Mouse (Mus musculus) forebrain, embryonic 16.5 days (tissue): Measurements from ENCODE around the gene Klhdc1. TPM values are rescaled to one million over a fixed set of nuclear protein-coding genes. Genes with fewer than 3 reads are reported as not detected.

Experiments
- ATAC-seq: fragments of 200-750 bp; cut with Nextera tagmentation; 2 replicates; pipeline ENCODE4 v1.8.0; 2017; ENCODE audit warnings: mild to moderate bottlenecking, moderate library complexity
- H3K27ac ChIP-seq: fragments of 300-500 bp; sonication (generic); 2 replicates; pipeline ENCODE4 v1.5.1; 2014; ENCODE audit warnings: low read length, control low read depth
- H3K27me3 ChIP-seq: fragments of 300-500 bp; sonication (generic); replicated peaks from 2 replicates; pipeline ENCODE4 v1.6.1; 2014; ENCODE audit warnings: low read length; ENCODE audit not compliant: control insufficient read depth, insufficient read depth
- H3K36me3 ChIP-seq: fragments of 300-500 bp; sonication (generic); 2 replicates; pipeline ENCODE4 v1.6.1; 2014; ENCODE audit not compliant: control insufficient read depth, insufficient read depth
- H3K4me1 ChIP-seq: fragments of 300-500 bp; sonication (generic); replicated peaks from 2 replicates; pipeline ENCODE4 v1.6.1; 2014; ENCODE audit warnings: low read length; ENCODE audit not compliant: control insufficient read depth, insufficient read depth
- H3K4me2 ChIP-seq: fragments of 300-500 bp; sonication (generic); 2 replicates; pipeline ENCODE4 v1.6.1; 2014; ENCODE audit warnings: mild to moderate bottlenecking, low read length, control low read depth
- H3K4me3 ChIP-seq: fragments of 300-500 bp; sonication (generic); replicated peaks from 2 replicates; pipeline ENCODE4 v1.5.1; 2014; ENCODE audit warnings: mild to moderate bottlenecking, low read length, control low read depth
- H3K9ac ChIP-seq: fragments of 300-500 bp; sonication (generic); replicated peaks from 2 replicates; pipeline ENCODE4 v1.6.1; 2014; ENCODE audit warnings: low read depth, low read length, control low read depth
- H3K9me3 ChIP-seq: fragments of 300-500 bp; sonication (generic); 2 replicates; pipeline ENCODE4 v1.6.1; 2016; ENCODE audit warnings: low read length; ENCODE audit not compliant: control insufficient read depth
- WGBS: fragments of 180-500 bp; shearing (Covaris S2); extraction: QIAGEN DNeasy Blood & Tissue Kit; methylation state at CpG from one replicate; pipeline ENCODE4 v1.1.7; 2014; 5-methylcytosine and 5-hydroxymethylcytosine counted together
- polyA plus RNA-seq: library from polyadenylated mRNA; unstranded; fragments of >200 nt; fragmentation: Nextera tagmentation; extraction: Ambion mirVana; gene quantifications from 2 replicates; pipeline ENCODE4 v1.2.1, GENCODE M21; 2015

The Klhdc1 gene
- polyA plus RNA-seq, 1 experiment from 2014 or later = 12.5 TPM

DNA sequence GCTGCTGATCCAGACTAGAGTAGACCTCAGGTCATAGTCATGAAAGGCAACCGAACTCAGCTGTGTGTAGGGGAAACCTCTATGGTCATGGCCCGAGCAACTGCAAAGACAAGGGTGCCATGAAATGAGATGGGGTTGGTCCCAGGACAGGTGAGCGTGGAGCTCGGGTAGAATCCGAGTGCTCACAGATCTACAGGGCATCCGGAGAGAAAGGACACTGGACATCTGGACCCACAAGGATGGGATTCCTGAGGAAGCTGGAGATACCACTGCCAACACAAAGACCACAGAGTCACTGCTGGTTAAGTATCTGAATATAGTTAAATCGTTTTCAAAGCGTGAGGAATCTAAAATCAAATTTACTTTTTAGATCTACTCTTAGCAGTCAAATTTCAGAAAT is 33.6 kb upstream of the Klhdc1 start:
- Histone ChIP-seq H3K4me3 (no peak overlapping the region), H3K27ac (no peak overlapping the region), H3K4me2 (no peak overlapping the region), H3K9me3 (no peaks in the 10 kb centered on the region), H3K27me3 (no peaks in the 10 kb centered on the region), H3K4me1 (peaks cover 3% of the 10 kb centered on the region; the same call in 1 of the 2 replicates), H3K36me3 (no peaks in the 10 kb centered on the region), H3K9ac (no peak overlapping the region)
- 97% methylated on average over 8 of the region's 8 CpGs for WGBS
- no peak for ATAC-seq

- Histone ChIP-seq H3K4me3 (no peak overlapping the region), H3K27me3 (no peaks in the 10 kb centered on the region), H3K4me2 (no peak overlapping the region), H3K9ac (no peak overlapping the region), H3K27ac (no peak overlapping the region), H3K36me3 (no peaks in the 10 kb centered on the region), H3K9me3 (no peaks in the 10 kb centered on the region), H3K4me1 (peaks cover 3% of the 10 kb centered on the region; the same call in 1 of the 2 replicates)
- WGBS = 90% methylated on average over 7 of the region's 7 CpGs
- no peak for ATAC-seq
Measured at GRCm38 (mm10) chr12:69207926-69208325, 33.0 kb upstream of the Klhdc1 start.

DNA sequence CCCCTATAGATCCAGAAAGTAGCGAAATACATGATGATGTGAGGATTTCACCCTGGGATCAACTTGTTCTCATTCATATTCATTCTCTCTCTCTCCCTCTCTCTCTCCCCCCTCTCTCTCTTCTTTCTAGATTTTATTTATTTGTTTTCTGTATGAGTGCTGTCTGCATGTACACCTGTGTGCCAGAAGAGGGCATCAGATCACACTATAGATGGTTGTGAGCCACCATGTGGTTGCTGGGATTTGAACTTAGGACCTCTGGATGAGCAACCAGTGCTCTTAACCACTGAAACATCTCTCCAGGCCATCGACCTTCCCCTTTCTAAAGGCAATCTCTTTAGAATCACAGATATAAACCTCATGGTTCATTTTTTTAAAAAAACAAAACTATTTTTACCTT is 32.5 kb upstream of the Klhdc1 start:
- Histone ChIP-seq H3K27ac (no peak overlapping the region), H3K9ac (no peak overlapping the region), H3K4me2 (no peak overlapping the region), H3K36me3 (no peaks in the 10 kb centered on the region), H3K4me3 (no peak overlapping the region), H3K9me3 (no peaks in the 10 kb centered on the region), H3K27me3 (no peaks in the 10 kb centered on the region), H3K4me1 (peaks cover 3% of the 10 kb centered on the region; the same call in 1 of the 2 replicates)
- ATAC-seq = no peak
- 92% methylated on average over 2 of the region's 2 CpGs for WGBS

DNA sequence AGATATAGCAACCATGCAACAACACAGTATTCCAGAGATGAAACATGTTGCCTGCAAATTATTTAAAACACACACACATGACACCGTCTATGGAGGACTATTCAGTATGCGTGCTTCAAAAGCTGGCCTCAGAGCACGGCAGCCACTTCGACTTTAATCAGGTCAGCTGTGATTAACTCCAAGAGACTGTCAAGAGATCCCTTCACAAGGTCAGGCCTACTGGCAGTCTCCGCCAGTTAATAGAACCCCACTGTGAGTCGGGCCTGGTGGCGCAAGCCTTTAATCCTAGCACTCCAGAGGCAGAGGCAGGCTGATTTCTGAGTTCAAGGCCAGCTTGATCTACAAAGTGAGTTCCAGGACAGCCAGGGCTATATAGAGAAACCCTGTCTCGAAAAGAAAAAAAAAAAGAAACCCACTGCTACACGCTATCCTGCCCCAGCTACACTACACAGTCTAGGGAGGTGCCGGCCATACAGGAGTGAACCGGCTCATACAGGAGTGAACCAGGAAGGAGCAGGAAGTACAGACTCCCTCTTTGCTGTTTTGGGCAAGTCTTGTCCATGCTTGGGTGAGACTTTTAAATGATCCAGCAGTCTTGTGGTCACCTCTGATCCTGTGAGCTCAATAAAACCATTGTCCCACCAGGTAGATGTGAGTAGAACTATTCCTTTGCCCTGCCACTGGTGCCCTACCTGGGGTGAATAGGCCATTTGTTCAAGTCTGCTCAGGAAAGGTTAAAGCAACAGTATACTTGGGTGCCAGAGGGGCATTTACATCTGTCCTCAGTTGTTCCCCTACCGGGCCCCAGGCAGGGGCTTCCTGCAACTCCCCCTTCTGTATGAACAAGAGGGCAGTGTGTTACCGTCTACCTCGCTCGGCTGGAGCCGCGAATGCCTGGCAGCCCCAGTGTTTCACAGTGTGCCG is 30.7 kb upstream of the Klhdc1 start:
- H3K9me3 ChIP-seq = no peaks in the 10 kb centered on the region
- H3K36me3 ChIP-seq = no peaks in the 10 kb centered on the region
- 85% methylated on average over 18 of the region's 18 CpGs for WGBS
- H3K4me2 ChIP-seq = no peak overlapping the region
- no peak overlapping the region for H3K4me3 ChIP-seq
- ATAC-seq = no peak
- no peak overlapping the region for H3K27ac ChIP-seq
- H3K4me1 ChIP-seq = peaks cover 3% of the 10 kb centered on the region; the same call in 1 of the 2 replicates
- H3K27me3 ChIP-seq = no peaks in the 10 kb centered on the region
- no peak overlapping the region for H3K9ac ChIP-seq

DNA sequence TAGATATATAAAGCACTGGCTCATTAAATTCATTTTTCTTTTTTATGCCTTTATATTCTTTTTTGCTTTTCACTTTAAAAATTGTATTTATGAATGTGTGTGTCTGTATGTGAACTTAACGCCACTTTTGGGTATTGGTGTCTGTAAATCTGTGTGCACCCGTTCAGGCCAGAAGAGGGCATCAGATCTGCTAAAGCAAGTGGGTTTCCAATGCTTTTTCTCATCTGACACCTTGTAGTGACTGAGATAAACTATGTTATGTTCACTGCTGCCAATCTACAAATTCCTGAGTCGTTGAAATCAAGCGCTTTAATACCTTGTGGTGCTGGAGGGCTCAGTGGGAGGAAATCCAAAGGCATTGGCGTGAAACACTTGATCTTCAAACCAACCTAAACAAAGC is 29.9 kb upstream of the Klhdc1 start:
- H3K27me3 ChIP-seq = no peaks in the 10 kb centered on the region
- no peak overlapping the region for H3K4me3 ChIP-seq
- no peak for ATAC-seq
- no peak overlapping the region for H3K9ac ChIP-seq
- no peak overlapping the region for H3K27ac ChIP-seq
- H3K36me3 ChIP-seq = no peaks in the 10 kb centered on the region
- no peaks in the 10 kb centered on the region for H3K9me3 ChIP-seq
- H3K4me1 ChIP-seq = peaks cover 7% of the 10 kb centered on the region
- H3K4me2 ChIP-seq = no peak overlapping the region
- 82% methylated on average over 5 of the region's 5 CpGs for WGBS

GRCm38 (mm10) chr12:69213186-69213777 is 27.7 kb upstream of the Klhdc1 start:
- ATAC-seq = no peak
- Histone ChIP-seq H3K9ac (no peak overlapping the region), H3K4me2 (no peak overlapping the region), H3K4me3 (no peak overlapping the region), H3K27ac (no peak overlapping the region), H3K9me3 (no peaks in the 10 kb centered on the region), H3K4me1 (peaks cover 7% of the 10 kb centered on the region), H3K36me3 (no peaks in the 10 kb centered on the region), H3K27me3 (no peaks in the 10 kb centered on the region)
- WGBS = 97% methylated on average over 13 of the region's 13 CpGs

GRCm38 (mm10) chr12:69214393-69214792 is 26.6 kb upstream of the Klhdc1 start:
- no peak overlapping the region for H3K27ac ChIP-seq
- no peaks in the 10 kb centered on the region for H3K36me3 ChIP-seq
- no peak overlapping the region for H3K9ac ChIP-seq
- H3K4me3 ChIP-seq = no peak overlapping the region
- 94% methylated on average over 7 of the region's 7 CpGs for WGBS
- ATAC-seq = no peak; the same call in 1 of the 2 replicates
- H3K4me2 ChIP-seq = no peak overlapping the region
- H3K4me1 ChIP-seq = peaks cover 7% of the 10 kb centered on the region
- no peaks in the 10 kb centered on the region for H3K27me3 ChIP-seq
- no peaks in the 10 kb centered on the region for H3K9me3 ChIP-seq

GRCm38 (mm10) chr12:69215000-69215785 is 25.8 kb upstream of the Klhdc1 start:
- Histone ChIP-seq H3K9ac (no peak overlapping the region), H3K27ac (no peak overlapping the region), H3K9me3 (no peaks in the 10 kb centered on the region), H3K4me3 (no peak overlapping the region), H3K4me2 (no peak overlapping the region), H3K27me3 (no peaks in the 10 kb centered on the region), H3K4me1 (peaks cover 7% of the 10 kb centered on the region), H3K36me3 (no peaks in the 10 kb centered on the region)
- WGBS = 61% methylated on average over 3 of the region's 3 CpGs
- ATAC-seq = peak; percentile 60

DNA sequence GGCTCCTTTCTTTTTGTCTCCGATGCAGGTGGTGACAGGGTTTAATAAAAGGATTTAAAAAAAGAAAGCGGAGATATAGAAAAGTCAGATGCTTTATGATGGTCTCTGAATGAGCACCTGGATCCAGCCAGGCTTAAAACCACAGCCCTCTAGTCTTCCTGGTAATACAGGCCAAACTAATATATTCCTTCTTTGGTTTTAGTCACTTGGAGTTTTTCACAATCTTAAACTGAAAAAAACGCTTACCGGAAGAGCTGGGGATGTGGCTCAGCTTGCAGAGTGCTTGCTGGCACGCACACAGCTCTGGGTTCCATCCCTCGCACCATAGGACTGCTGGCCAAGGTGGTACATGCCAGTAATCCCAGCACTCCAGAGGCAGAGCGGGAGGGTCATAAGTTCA is 24.4 kb upstream of the Klhdc1 start:
- Histone ChIP-seq H3K27me3 (no peaks in the 10 kb centered on the region), H3K36me3 (no peaks in the 10 kb centered on the region), H3K4me1 (peaks cover 7% of the 10 kb centered on the region), H3K9me3 (no peaks in the 10 kb centered on the region), H3K9ac (no peak overlapping the region), H3K4me2 (no peak overlapping the region), H3K4me3 (no peak overlapping the region), H3K27ac (no peak overlapping the region)
- 91% methylated on average over 7 of the region's 7 CpGs for WGBS
- ATAC-seq = no peak
